Mouse (Mus musculus): ENCODE measurements around the gene Setd7.

- TF ChIP-seq CTCF (IDR thresholded peaks at IDR 0.05; ENCODE audit: borderline replicate concordance, insufficient read depth, low read length): no peak
- TF ChIP-seq POLR2A (IDR thresholded peaks at IDR 0.05; ENCODE audit: low read depth, low read length): peak; percentile 81
These were observed 857 bp downstream of the Setd7 start for GRCm38 (mm10) chr3:51559594-51560450.
